Mouse (Mus musculus): ENCODE results near the gene Rsad1. TPM values are rescaled to one million over a fixed set of nuclear protein-coding genes. Genes with fewer than 3 reads are reported as not detected.

Rsad1 gene
- polyA plus RNA-seq, 1 experiment: 3.2 TPM

- H3K9me3 ChIP-seq (replicated peaks; ENCODE audit: control insufficient read depth, insufficient read depth, low read length, poor library complexity, severe bottlenecking): no peaks in the 10 kb centered on the region
- TF ChIP-seq POLR2A (IDR thresholded peaks at IDR 0.05; ENCODE audit: insufficient read depth, low read length): no peak
- H3K27me3 ChIP-seq (ENCODE audit: control insufficient read depth, insufficient read depth, low read length, poor library complexity, severe bottlenecking): no peaks in the 10 kb centered on the region
- no peak overlapping the region for H3K27ac ChIP-seq (ENCODE audit: insufficient read depth, low read length)
- H3K4me3 ChIP-seq (ENCODE audit: low read depth, low read length): no peak overlapping the region
- H3K4me1 ChIP-seq (ENCODE audit: control insufficient read depth, insufficient read depth, low read length): peaks cover 2% of the 10 kb centered on the region
- no peak overlapping the region for H3K9ac ChIP-seq (ENCODE audit: low read depth, poor library complexity, severe bottlenecking)
- H3K36me3 ChIP-seq (ENCODE audit: control insufficient read depth, insufficient read depth, low read length, poor library complexity, severe bottlenecking): no peaks in the 10 kb centered on the region
Observed at GRCm38 (mm10) chr11:94585091-94585490, 36.0 kb upstream of the Rsad1 start.

- no peaks in the 10 kb centered on the region for H3K36me3 ChIP-seq (ENCODE audit: control insufficient read depth, insufficient read depth, low read length, poor library complexity, severe bottlenecking)
- H3K27ac ChIP-seq (ENCODE audit: insufficient read depth, low read length): no peak overlapping the region
- no peaks in the 10 kb centered on the region for H3K9me3 ChIP-seq (replicated peaks; ENCODE audit: control insufficient read depth, insufficient read depth, low read length, poor library complexity, severe bottlenecking)
- no peak overlapping the region for H3K9ac ChIP-seq (ENCODE audit: low read depth, poor library complexity, severe bottlenecking)
- no peaks in the 10 kb centered on the region for H3K4me1 ChIP-seq (ENCODE audit: control insufficient read depth, insufficient read depth, low read length)
- H3K4me3 ChIP-seq (ENCODE audit: low read depth, low read length): no peak overlapping the region
- no peak for TF ChIP-seq CTCF (IDR thresholded peaks at IDR 0.05; ENCODE audit: low read depth, low read length)
- TF ChIP-seq EP300 (IDR thresholded peaks at IDR 0.05; ENCODE audit: insufficient read depth, low read depth, low read length): no peak
- TF ChIP-seq POLR2A (IDR thresholded peaks at IDR 0.05; ENCODE audit: insufficient read depth, low read length): no peak
- no peaks in the 10 kb centered on the region for H3K27me3 ChIP-seq (ENCODE audit: control insufficient read depth, insufficient read depth, low read length, poor library complexity, severe bottlenecking)
Observed at GRCm38 (mm10) chr11:94580111-94580740, 31.2 kb upstream of the Rsad1 start.

- Histone ChIP-seq H3K4me1 (ENCODE audit: control insufficient read depth, insufficient read depth, low read length) (no peaks in the 10 kb centered on the region), H3K9me3 (replicated peaks; ENCODE audit: control insufficient read depth, insufficient read depth, low read length, poor library complexity, severe bottlenecking) (no peaks in the 10 kb centered on the region), H3K9ac (ENCODE audit: low read depth, poor library complexity, severe bottlenecking) (no peak overlapping the region), H3K36me3 (ENCODE audit: control insufficient read depth, insufficient read depth, low read length, poor library complexity, severe bottlenecking) (no peaks in the 10 kb centered on the region), H3K27me3 (ENCODE audit: control insufficient read depth, insufficient read depth, low read length, poor library complexity, severe bottlenecking) (no peaks in the 10 kb centered on the region), H3K4me3 (ENCODE audit: low read depth, low read length) (no peak overlapping the region), H3K27ac (ENCODE audit: insufficient read depth, low read length) (no peak overlapping the region)
- TF ChIP-seq CTCF (IDR thresholded peaks at IDR 0.05; ENCODE audit: low read depth, low read length): no peak
- no peak for TF ChIP-seq POLR2A (IDR thresholded peaks at IDR 0.05; ENCODE audit: insufficient read depth, low read length)
- no peak for TF ChIP-seq EP300 (IDR thresholded peaks at IDR 0.05; ENCODE audit: insufficient read depth, low read depth, low read length)
Observed at GRCm38 (mm10) chr11:94576361-94576760, 27.3 kb upstream of the Rsad1 start.

GRCm38 (mm10) chr11:94575036-94575435, 26.0 kb upstream of the Rsad1 start:
- no peak overlapping the region for H3K4me3 ChIP-seq (ENCODE audit: low read depth, low read length)
- H3K27me3 ChIP-seq (ENCODE audit: control insufficient read depth, insufficient read depth, low read length, poor library complexity, severe bottlenecking): no peaks in the 10 kb centered on the region
- H3K9me3 ChIP-seq (replicated peaks; ENCODE audit: control insufficient read depth, insufficient read depth, low read length, poor library complexity, severe bottlenecking): no peaks in the 10 kb centered on the region
- TF ChIP-seq POLR2A (IDR thresholded peaks at IDR 0.05; ENCODE audit: insufficient read depth, low read length): no peak
- no peak for TF ChIP-seq EP300 (IDR thresholded peaks at IDR 0.05; ENCODE audit: insufficient read depth, low read depth, low read length)
- TF ChIP-seq CTCF (IDR thresholded peaks at IDR 0.05; ENCODE audit: low read depth, low read length): no peak
- no peak overlapping the region for H3K27ac ChIP-seq (ENCODE audit: insufficient read depth, low read length)
- H3K4me1 ChIP-seq (ENCODE audit: control insufficient read depth, insufficient read depth, low read length): no peaks in the 10 kb centered on the region
- H3K9ac ChIP-seq (ENCODE audit: low read depth, poor library complexity, severe bottlenecking): no peak overlapping the region
- H3K36me3 ChIP-seq (ENCODE audit: control insufficient read depth, insufficient read depth, low read length, poor library complexity, severe bottlenecking): no peaks in the 10 kb centered on the region

- TF ChIP-seq CTCF (IDR thresholded peaks at IDR 0.05; ENCODE audit: low read depth, low read length): no peak
- Histone ChIP-seq H3K9me3 (replicated peaks; ENCODE audit: control insufficient read depth, insufficient read depth, low read length, poor library complexity, severe bottlenecking) (no peaks in the 10 kb centered on the region), H3K9ac (ENCODE audit: low read depth, poor library complexity, severe bottlenecking) (no peak overlapping the region), H3K27ac (ENCODE audit: insufficient read depth, low read length) (no peak overlapping the region), H3K4me3 (ENCODE audit: low read depth, low read length) (no peak overlapping the region), H3K27me3 (ENCODE audit: control insufficient read depth, insufficient read depth, low read length, poor library complexity, severe bottlenecking) (no peaks in the 10 kb centered on the region), H3K4me1 (ENCODE audit: control insufficient read depth, insufficient read depth, low read length) (no peaks in the 10 kb centered on the region), H3K36me3 (ENCODE audit: control insufficient read depth, insufficient read depth, low read length, poor library complexity, severe bottlenecking) (no peaks in the 10 kb centered on the region)
Observed at GRCm38 (mm10) chr11:94574560-94574959, 25.5 kb upstream of the Rsad1 start.

GRCm38 (mm10) chr11:94571850-94572249, 22.8 kb upstream of the Rsad1 start:
- Histone ChIP-seq H3K4me1 (ENCODE audit: control insufficient read depth, insufficient read depth, low read length) (no peaks in the 10 kb centered on the region), H3K27me3 (ENCODE audit: control insufficient read depth, insufficient read depth, low read length, poor library complexity, severe bottlenecking) (no peaks in the 10 kb centered on the region), H3K9me3 (replicated peaks; ENCODE audit: control insufficient read depth, insufficient read depth, low read length, poor library complexity, severe bottlenecking) (no peaks in the 10 kb centered on the region), H3K4me3 (ENCODE audit: low read depth, low read length) (no peak overlapping the region), H3K36me3 (ENCODE audit: control insufficient read depth, insufficient read depth, low read length, poor library complexity, severe bottlenecking) (no peaks in the 10 kb centered on the region), H3K9ac (ENCODE audit: low read depth, poor library complexity, severe bottlenecking) (no peak overlapping the region), H3K27ac (ENCODE audit: insufficient read depth, low read length) (no peak overlapping the region)
- no peak for TF ChIP-seq EP300 (IDR thresholded peaks at IDR 0.05; ENCODE audit: insufficient read depth, low read depth, low read length)
- no peak for TF ChIP-seq CTCF (IDR thresholded peaks at IDR 0.05; ENCODE audit: low read depth, low read length)
